Mouse (Mus musculus) E14TG2a.4 (cell line): ENCODE data around the gene Pef1.

Source experiments
- H3K27me3 ChIP-seq: 2 replicates; pipeline ENCODE4 v1.6.1; 2014; ENCODE audit warnings: low read length, control low read depth; ENCODE audit not compliant: insufficient read depth
- H3K36me3 ChIP-seq: 2 replicates; pipeline ENCODE4 v1.6.1; 2014; ENCODE audit warnings: low read length, control low read depth; ENCODE audit not compliant: insufficient read depth
- H3K4me1 ChIP-seq: replicated peaks from 2 replicates; pipeline ENCODE4 v1.6.1; 2014; ENCODE audit warnings: low read depth, low read length, control low read depth
- H3K4me3 ChIP-seq: replicated peaks from 2 replicates; pipeline ENCODE4 v1.5.1; 2014; ENCODE audit warnings: mild to moderate bottlenecking, low read length
- H3K9me3 ChIP-seq: 2 replicates; pipeline ENCODE4 v1.6.1; 2014; ENCODE audit warnings: low read length, control low read depth
- CTCF ChIP-seq: conservative IDR thresholded peaks from 2 replicates; pipeline ENCODE4 v1.5.1; 2014; ENCODE audit warnings: low read length
- NANOG ChIP-seq: IDR thresholded peaks from 2 replicates; pipeline ENCODE4 v1.6.1; 2014; ENCODE audit warnings: borderline replicate concordance, low read length, mixed read lengths
- POU5F1 ChIP-seq: IDR thresholded peaks from 2 replicates; pipeline ENCODE4 v1.6.1; 2014; ENCODE audit warnings: low read length, borderline replicate concordance

The Pef1 gene

GRCm38 (mm10) chr4:130124110-130124509 is 21.8 kb downstream of the Pef1 start:
- peaks cover 62% of the 10 kb centered on the region for H3K4me1 ChIP-seq
- TF ChIP-seq POU5F1 (no peak), CTCF (no peak), NANOG (no peak)
- peaks cover 77% of the 10 kb centered on the region for H3K36me3 ChIP-seq
- no peaks in the 10 kb centered on the region for H3K27me3 ChIP-seq
- H3K9me3 ChIP-seq = no peaks in the 10 kb centered on the region
- H3K4me3 ChIP-seq = no peak overlapping the region

GRCm38 (mm10) chr4:130125164-130125563 is 22.8 kb downstream of the Pef1 start:
- Histone ChIP-seq H3K36me3 (peaks cover 77% of the 10 kb centered on the region), H3K27me3 (no peaks in the 10 kb centered on the region), H3K9me3 (no peaks in the 10 kb centered on the region), H3K4me3 (no peak overlapping the region), H3K4me1 (peaks cover 63% of the 10 kb centered on the region)
- TF ChIP-seq CTCF = no peak
- TF ChIP-seq NANOG = no peak
- TF ChIP-seq POU5F1 = no peak

GRCm38 (mm10) chr4:130125935-130126334 is 23.6 kb downstream of the Pef1 start:
- Histone ChIP-seq H3K4me1 (peaks cover 63% of the 10 kb centered on the region), H3K4me3 (no peak overlapping the region), H3K36me3 (peaks cover 70% of the 10 kb centered on the region), H3K9me3 (no peaks in the 10 kb centered on the region), H3K27me3 (no peaks in the 10 kb centered on the region)
- TF ChIP-seq POU5F1 (no peak), CTCF (no peak), NANOG (no peak)

- peaks cover 13% of the 10 kb centered on the region; the same call in 1 of the 2 replicates for H3K27me3 ChIP-seq
- no peaks in the 10 kb centered on the region for H3K9me3 ChIP-seq
- H3K36me3 ChIP-seq = peaks cover 47% of the 10 kb centered on the region
- TF ChIP-seq CTCF = no peak
- no peak for TF ChIP-seq NANOG
- TF ChIP-seq POU5F1 = no peak
- H3K4me3 ChIP-seq = no peak overlapping the region
- peaks cover 43% of the 10 kb centered on the region for H3K4me1 ChIP-seq
Observed at GRCm38 (mm10) chr4:130128907-130129306, 26.5 kb downstream of the Pef1 start.

GRCm38 (mm10) chr4:130130082-130130481 is 27.7 kb downstream of the Pef1 start:
- Histone ChIP-seq H3K9me3 (no peaks in the 10 kb centered on the region), H3K27me3 (peaks cover 25% of the 10 kb centered on the region), H3K4me1 (peaks cover 43% of the 10 kb centered on the region), H3K4me3 (no peak overlapping the region), H3K36me3 (peaks cover 35% of the 10 kb centered on the region)
- TF ChIP-seq POU5F1 = no peak
- TF ChIP-seq CTCF = no peak
- no peak for TF ChIP-seq NANOG

GRCm38 (mm10) chr4:130130641-130131350 is 28.4 kb downstream of the Pef1 start:
- Histone ChIP-seq H3K27me3 (peaks cover 31% of the 10 kb centered on the region), H3K4me1 (peaks cover 42% of the 10 kb centered on the region), H3K36me3 (peaks cover 28% of the 10 kb centered on the region), H3K4me3 (no peak overlapping the region), H3K9me3 (no peaks in the 10 kb centered on the region)
- no peak for TF ChIP-seq CTCF
- TF ChIP-seq NANOG = no peak
- no peak for TF ChIP-seq POU5F1

- Histone ChIP-seq H3K36me3 (peaks cover 20% of the 10 kb centered on the region), H3K27me3 (peaks cover 36% of the 10 kb centered on the region), H3K4me3 (no peak overlapping the region), H3K4me1 (peaks cover 36% of the 10 kb centered on the region), H3K9me3 (no peaks in the 10 kb centered on the region)
- TF ChIP-seq CTCF (no peak), POU5F1 (no peak), NANOG (no peak)
Observed at GRCm38 (mm10) chr4:130131448-130132105, 29.2 kb downstream of the Pef1 start.

- Histone ChIP-seq H3K9me3 (no peaks in the 10 kb centered on the region), H3K36me3 (peaks cover 2% of the 10 kb centered on the region; the same call in 1 of the 2 replicates), H3K4me1 (peaks cover 28% of the 10 kb centered on the region), H3K27me3 (peaks cover 54% of the 10 kb centered on the region), H3K4me3 (no peak overlapping the region)
- TF ChIP-seq CTCF (no peak), POU5F1 (no peak), NANOG (no peak)
Observed at GRCm38 (mm10) chr4:130133399-130133798, 31.0 kb downstream of the Pef1 start.
